Mouse (Mus musculus) left cerebral cortex, adult 11 months (tissue): ENCODE data around the gene Fam107a.

Source experiments
- DNase-seq: peaks from one replicate; pipeline ENCODE4 v3.0.0; 2022; ENCODE audit warnings: low spot score

The Fam107a gene

GRCm38 (mm10) chr14:8317194-8318097, at the start of gene Fam107a:
Gene Fam107a (minus strand): TSS chr14:8318023.
- DNase-seq = no peak

GRCm38 (mm10) chr14:8367121-8367520, 49.3 kb upstream of the Fam107a start:
- DNase-seq = no peak

DNA sequence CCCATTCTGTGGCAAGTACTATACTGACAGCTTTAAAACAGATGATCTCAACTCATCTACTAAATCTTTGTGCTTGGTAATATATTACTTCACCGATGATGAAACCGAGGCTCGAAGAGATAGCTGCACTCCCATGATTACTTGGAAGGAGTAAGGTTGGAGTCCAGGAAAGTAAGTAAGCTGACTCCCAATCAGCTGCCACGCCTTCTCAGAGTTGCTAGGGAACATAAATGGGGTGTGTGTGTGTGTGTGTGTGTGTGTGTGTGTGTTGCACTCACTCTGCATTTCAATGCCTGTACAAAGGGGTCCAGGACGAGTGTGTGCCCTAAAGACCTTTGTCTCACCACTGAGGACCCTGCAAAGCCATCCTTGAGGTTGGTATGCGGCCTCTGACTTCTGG, 48.0 kb upstream of the Fam107a start:
- DNase-seq = no peak

DNA sequence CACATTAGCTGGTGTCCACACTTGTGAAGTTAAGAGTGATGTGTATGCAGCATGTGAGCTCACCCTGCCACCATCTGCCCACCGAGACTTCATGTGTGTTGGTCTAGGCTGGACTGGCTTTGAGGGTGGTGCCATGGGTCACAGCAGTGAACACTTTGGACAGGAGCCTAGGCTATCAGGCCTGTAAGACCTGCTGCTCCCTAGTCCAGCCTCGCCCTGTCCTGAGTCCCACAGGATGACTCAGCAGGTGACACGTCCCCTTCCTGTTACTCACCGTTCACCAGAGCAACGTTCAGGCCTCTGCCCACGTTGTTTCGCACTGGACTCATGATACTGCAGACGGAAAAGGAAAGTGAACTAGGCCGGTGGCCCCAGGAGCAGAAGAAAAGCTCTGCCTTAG, 39.0 kb upstream of the Fam107a start:
- DNase-seq = no peak

GRCm38 (mm10) chr14:8355999-8356501, 38.2 kb upstream of the Fam107a start:
- peak; percentile 39 for DNase-seq

DNA sequence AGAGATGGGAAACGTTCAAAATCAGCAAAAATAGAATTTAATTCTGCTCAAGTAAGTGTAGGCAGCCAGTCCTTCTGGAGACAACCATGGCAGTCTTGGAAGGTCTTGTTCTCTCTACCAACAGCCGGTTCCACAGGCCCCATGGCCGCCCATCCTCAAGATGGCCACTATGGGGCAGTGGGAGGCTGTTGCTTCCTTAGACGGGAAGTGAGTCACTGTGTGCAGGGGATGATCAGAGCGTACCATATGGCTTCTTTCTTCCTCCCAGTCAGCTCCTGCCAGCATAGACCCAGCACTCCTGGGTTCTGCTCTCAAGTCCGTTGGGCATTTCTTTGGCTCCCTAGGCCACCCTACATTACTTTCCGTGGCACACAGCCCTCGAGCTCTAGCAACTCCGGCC, 31.1 kb upstream of the Fam107a start:
- no peak for DNase-seq

- DNase-seq = peak; percentile 66
Observed at GRCm38 (mm10) chr14:8346255-8346997, 28.6 kb upstream of the Fam107a start.

- DNase-seq = no peak
Observed at GRCm38 (mm10) chr14:8345566-8345965, 27.7 kb upstream of the Fam107a start.

DNA sequence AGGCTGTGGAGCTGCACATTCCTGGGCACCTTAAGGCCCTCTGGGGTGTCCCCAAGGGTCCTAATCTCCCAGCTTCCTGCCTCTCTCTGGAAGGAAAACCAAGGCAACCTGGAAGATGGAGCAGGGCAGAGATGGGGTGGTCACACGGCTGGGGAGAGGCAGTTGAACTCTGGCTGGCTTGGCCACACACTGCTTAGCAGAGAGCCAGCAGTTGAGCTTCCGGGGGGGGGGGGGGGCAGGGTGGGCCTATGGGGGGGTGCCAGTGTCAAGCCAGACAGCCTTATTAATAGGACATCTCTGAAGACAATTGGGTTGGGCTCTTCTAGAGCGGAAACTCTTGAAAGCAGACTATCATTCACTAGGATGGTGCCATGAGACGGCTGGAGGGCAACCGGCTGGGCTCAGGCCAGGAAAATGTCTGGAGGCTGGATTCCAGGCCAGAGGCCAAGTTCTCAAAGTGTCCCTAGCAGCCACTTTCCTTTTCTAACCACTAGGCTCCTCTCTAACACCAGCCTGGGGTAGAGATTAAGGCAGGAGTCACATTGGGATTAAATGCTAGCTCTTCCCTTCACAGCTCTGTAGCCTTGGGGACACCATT, 24.8 kb upstream of the Fam107a start:
- DNase-seq = no peak

DNA sequence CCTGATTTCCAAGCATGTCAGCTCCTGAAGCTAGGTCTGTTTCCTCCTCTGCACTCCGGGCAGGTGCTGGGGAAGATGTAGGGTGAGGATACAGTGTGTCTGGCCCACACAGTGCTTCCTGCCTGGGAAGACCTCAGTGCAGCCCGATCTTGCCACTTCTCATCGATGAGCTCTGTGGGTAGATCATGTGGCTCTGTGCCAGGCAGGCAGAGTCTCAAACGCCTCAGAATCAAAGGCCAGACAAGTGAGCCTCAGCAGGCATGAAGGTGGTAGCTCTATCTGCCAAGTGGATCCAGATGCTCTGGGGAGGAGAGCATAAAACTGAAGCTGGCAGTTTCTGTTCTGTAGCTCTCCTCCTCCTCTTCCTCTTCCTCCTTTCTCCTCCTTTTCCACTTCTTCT, 22.4 kb upstream of the Fam107a start:
- DNase-seq = no peak

GRCm38 (mm10) chr14:8335947-8336346, 18.1 kb upstream of the Fam107a start:
- no peak for DNase-seq

DNA sequence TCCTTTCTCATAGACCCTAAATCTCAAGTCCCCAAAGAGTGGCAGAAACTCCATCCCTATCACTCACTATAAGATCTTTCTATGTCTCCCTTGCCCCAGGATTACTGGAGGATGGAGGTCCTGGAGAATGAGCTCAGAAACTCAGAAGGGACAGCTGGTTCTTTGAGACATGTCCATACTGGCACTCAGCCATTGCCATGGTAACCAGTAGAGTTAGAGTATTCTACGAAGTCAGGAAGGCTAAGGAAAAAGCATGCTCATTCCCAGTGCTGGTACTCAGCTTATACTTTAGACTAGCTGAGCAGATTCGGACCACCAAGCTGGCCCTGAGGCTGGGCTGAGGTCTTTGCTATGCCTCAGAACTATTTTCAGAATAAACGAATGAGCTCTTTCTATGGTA, 16.7 kb upstream of the Fam107a start:
- DNase-seq = no peak

GRCm38 (mm10) chr14:8332314-8333252, 14.8 kb upstream of the Fam107a start:
- DNase-seq = no peak

DNA sequence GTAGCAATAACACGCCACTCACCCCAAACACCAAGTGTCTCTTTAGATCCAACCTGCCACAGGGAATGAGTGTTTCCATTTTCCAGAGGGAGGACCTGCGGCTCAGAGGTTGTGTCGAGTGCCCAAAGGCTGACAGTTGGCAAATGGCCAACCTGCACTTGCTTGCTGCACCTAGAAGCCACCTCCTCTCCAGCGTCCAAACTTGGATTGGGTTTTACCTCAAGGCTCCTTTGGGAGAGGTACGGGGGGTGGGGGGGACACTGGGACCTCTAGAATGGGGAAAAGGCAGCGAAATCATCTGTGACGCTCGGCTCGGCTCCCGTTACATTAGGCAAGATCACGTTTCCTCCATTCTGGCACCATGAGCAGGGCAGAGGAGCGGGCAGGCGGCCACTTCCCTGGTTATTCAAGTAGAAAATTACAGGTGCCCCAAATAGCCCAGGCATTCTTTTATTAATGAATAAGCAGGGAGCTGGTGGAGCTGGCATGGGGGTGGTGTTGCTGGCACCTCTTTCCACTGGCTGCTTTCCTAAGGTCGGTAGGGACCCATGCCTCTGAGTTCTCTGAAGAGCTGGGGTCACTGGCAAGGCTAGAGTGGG, 13.6 kb upstream of the Fam107a start:
- DNase-seq = no peak

DNA sequence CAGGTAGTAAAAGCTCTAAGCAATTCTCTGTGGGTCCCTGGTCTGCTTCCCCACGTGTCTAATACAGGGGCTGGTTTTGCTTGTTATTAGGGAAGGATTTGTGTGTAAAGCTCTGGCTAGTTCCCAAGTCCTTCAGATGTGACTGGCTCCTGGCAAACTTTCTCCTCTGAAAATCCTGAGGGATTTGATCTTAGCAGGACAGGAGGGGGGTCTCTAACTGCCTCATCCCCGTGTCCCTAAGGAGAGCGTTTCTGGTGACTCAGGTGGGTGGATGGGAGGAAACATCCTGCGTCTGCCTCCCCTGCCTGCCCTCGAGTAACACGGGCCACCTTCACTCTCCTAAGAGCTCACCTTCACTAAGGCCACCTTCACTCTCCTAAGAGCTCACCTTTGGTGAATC, 12.6 kb upstream of the Fam107a start:
- DNase-seq = no peak

DNA sequence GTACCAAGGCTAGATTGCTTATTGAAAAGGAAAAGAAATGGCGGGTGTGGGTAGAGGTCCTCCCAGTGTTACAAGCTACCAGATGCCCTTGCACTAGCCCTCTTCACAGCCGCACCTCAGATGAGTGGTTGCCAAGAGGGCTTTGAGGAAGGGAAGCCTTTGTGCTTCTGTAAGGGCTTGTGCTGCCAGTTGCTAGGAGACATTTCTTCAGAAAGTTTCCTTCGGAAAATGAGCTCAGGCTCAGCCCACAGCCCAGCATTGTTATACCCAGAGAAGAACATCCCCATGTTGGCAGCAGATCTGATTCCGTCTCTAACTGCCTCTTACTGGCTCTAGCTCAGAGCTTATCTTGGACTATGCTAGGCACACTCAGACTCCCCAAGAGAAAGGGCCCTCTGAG, 11.7 kb upstream of the Fam107a start:
- no peak for DNase-seq

DNA sequence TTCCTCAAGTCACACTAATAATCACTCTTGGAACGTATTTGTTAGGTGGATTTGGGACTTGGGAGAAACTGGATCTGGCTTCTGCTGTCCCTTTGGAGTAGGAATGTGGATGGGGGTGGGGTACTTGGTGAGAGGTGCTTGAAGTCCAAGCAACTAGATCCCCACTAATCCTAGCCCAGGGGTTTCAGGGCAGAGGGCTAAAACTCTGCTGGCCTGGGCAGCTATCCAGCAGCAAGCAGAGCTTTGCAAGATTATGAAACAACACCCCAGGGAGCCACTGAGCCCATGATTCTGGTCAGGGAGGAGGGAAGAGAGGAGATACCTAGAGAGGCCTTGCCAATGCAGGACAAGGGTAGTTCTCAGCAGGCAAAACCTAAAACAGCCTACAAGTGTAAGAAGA, 9.5 kb upstream of the Fam107a start:
- DNase-seq = no peak

GRCm38 (mm10) chr14:8326961-8327360, 9.1 kb upstream of the Fam107a start:
- DNase-seq = no peak

DNA sequence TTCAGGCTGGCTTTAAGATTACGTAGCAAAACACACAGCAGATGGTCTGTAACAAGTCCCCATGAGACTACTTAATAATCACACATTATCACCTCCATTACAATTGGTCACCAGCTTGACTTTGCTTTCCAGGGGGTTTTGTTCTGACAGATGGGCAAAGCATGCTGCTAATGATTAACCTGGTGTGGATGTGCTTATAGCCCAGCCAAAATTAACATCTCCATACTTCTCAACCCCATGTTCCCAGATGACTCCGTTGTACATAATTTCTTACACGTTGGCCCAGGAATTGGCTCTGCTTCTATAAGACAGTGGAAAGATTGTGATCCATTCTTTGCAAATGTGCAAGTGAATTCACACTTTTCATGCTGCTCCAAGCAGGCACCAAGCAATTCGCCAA, 7.9 kb upstream of the Fam107a start:
- no peak for DNase-seq

DNA sequence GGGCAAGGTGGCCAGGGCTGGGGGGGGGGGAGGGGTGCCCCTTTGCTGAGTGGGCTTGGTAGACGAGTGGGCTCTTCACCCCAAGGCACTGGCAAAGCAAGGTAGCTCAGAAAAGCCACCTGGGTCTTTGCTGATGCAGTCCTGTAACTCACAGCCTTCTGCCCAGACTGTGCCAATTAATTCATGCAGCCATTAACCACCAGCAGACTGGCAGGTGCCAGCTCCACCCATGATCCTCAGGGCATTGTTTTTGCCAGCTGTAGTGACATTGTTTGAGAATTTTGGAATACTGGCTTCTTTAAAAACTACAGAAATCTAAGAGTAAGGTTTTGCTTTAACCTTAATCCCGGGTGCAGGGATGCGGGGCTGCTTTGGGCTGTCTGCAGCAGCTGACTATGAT, 2.7 kb upstream of the Fam107a start:
- no peak for DNase-seq
